Mouse (Mus musculus) right cerebral cortex, adult 18-20 months (tissue): ENCODE data around the gene Tmem143.
A peak's percentile ranks its signal among the peaks of the same experiment; 100 is the strongest.
"Not testable (repeated sequence)": the region's sequence is repeated elsewhere in the genome, so short reads cannot be mapped to it uniquely, and the experiment has no call there.

ENCODE experiments used
- DNase-seq: peaks from one replicate; pipeline ENCODE4 v3.0.0; 2022; ENCODE audit warnings: mixed read lengths

Tmem143 gene

DNA sequence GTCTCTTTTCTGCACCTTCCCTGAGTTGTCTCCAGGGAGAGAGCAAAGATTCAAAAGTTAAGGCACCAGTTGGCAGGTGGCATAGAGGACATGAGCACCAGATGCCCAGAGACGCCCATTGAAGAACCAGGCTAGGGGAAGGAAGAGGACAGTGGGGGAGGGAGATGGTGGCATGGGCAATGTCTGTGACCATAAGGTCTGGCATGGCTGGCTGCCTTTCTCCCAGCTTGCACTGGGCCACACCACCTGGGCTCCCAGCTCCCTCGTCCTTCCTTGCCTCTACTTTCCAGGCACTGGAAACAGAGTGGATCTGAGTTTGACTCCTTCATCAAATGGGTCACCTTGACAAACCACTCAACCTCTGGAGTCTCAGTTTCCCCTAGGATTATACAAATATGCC, 4.1 kb upstream of the Tmem143 start:
- DNase-seq: no peak

DNA sequence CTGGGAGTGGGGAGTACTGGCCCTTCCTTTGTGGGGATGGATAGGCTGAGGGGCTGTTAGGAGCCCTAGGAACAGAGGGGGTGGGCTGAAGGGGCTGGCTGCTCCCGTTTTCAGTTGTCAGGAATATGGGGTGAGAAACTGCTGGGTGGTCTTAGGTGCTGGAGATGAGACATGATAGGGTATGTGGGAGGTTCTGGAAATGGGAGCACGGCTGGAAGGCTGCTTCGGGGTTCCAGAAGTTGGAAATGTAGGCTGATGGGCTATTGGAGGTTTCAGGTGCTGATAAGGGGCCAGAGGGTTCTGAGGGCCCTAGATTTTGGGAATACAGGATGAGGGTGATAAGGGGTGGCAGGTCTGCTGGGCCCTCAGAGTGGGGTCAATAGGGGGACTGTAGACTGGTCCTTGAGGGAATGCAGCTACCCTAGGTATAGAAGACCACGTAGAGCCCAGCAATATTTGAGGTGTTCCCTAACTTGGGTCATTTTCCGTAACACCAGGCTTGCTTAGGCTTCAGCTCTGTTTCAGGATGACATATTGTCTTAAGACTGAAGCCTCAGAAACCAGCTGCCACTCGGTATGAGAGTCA, 717 bp upstream of the Tmem143 start:
- no peak for DNase-seq

DNA sequence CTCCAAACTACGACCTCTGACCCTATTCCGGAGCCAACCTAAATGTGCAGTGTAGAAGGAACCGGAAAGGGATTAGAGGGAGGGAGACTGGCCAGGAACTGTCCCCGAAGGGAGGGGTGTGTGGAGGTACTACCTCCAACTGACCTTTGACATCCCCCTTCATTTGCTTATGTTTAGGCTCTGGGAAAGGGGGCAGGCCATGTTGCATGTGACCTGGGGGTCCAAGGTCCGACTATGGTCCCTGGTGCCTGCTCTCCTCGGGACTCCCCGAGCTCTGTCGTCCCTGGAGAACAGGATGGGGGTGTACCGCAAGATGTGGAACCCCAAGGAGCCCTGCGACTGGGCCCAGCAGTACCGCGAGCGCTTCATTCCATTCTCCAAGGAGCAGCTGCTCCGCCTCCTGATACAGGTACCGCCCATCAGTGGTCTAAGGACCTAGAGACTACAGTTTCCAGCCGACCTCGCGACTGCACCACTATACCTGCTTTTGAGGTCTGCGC, 567 bp downstream of the Tmem143 start:
- peak; percentile 65 for DNase-seq

DNA sequence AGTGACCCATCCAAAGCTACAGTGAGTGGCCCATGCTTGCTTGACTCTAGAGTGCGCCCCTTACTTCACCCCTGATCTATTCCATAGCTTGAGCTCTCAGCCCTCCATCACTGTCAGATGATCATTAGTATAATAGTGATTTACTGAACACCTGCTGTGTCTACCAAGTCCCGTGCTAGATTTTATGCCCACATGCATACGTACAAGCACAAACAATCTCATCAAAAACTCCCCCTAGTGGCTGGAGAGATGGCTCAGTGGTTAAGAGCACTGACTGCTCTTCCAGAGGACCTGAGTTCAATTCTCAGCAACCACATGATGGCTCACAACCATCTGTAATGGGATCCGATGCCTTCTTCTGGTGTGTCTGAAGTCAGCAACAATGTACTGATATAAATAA, 1.4 kb downstream of the Tmem143 start:
- DNase-seq: not testable (repeated sequence)

DNA sequence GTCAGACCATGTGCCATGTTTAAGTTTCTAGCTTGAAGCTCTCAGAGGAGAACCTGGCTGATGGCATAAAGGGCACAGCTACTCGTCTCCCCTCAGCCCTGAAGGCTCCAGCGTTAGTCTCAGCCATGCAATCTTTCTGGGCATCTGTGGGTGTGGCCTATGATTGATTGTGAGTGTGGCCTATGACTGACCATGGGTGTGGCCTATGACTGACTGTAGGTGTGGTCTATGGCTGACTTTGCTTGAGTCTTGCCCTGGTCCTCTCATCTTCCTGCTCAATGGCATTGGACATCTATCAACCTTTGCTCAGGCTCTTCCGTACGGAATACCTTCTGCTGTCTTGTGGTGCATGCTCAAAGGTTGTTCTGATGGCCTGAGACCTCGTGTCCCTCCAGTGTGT, 4.8 kb downstream of the Tmem143 start:
- DNase-seq: no peak

DNA sequence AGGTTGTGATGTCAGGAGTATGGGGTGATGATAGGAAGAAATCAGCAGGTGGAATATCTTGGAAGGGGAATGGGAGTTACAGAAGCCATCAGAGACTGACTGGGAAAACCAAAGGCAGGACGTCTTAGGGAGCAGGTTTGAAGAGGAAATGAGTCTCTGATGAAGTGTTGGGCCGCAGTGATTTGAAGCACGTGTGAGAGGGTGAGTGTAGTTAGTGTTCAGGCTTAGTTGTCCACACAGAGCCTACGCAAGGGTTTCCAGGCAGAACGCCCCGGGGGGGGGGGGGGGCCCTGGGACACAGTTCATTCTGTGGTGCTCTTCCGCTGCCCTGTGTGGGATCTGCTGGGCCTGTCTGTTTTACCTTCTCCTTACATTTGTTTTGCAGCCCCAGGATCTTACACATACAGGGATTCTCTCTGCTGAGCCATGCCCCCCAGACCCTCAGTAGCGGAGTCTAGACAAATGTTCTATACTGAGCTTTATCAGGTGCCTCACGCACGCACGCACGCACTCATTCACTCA, 5.8 kb downstream of the Tmem143 start:
- no peak for DNase-seq

DNA sequence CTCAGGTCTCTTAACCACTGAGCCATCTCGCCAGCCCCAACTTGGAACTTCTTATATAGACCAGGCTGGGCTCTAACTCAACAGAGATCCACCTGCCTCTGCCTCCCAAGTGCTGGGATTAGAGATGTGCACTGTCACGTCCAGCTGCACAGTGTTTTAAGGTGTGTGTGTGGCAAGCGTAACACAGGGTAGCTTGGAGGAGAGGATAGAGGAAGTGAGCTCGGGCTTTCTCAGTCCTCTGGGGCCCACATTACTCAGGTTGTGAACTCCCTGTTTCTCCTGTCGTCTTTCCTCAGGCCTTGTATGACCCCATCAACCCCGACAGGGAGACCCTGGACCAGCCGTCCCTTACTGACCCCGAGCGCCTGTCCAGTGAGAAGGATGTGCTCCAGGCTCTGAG, 9.9 kb downstream of the Tmem143 start:
- DNase-seq: no peak

DNA sequence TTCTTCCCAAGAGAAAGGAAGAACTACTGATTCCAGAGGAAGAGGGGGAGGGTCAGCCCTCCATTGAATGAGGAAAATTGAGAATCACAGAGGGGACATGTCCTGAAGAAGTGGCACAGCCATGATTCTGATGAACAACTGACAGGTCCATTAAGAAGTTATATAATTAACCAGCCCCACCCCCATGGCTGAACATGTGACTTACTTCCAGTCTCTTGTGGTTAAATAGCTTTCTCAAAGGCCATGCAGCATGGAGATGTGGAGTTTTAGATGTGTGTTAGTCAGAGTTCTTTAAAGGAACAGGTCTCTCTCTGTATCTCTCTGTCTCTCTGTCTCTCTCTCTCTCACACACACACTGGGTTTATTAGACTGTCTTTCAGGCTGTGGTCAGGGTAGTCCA, 11.6 kb downstream of the Tmem143 start:
- no peak for DNase-seq

DNA sequence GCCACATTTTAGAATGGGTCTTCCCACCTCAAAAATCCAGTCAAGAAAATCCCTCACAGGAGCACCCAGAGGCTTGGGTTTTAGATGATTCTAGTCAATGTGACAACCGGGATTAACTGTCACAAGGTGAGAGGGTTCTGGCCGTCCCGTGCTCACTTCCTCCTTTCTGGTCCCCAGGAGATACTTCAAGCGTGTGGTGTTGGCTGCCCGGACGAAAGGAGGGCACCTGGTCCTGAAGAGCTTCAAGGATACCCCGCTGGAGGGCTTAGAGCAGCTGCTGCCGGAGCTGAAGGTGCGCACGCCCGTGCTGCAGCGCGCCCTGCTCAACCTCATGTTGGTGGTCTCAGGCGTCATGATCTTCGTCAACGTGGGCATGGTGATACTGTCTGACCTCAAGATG, 12.4 kb downstream of the Tmem143 start:
- DNase-seq: no peak

DNA sequence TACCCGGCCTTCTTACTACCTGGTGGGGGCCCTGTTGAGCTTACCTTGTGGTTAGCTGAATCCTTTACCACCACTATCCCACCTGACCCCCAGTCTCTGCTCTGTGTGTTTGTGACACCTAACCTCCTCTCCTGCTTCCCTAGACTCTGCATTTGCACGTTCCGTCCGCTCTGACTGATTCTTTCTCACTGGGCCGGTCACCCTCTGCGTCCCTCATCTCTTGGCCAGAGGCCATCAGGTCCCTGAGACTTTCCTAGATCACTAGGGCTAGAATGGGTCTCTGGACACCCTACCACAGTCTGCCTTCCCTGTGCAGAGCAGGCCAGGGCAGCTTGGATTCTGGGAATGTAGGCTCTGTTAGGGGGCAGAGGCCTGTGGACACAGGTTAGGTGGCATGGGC, 17.3 kb downstream of the Tmem143 start:
- no peak for DNase-seq

DNA sequence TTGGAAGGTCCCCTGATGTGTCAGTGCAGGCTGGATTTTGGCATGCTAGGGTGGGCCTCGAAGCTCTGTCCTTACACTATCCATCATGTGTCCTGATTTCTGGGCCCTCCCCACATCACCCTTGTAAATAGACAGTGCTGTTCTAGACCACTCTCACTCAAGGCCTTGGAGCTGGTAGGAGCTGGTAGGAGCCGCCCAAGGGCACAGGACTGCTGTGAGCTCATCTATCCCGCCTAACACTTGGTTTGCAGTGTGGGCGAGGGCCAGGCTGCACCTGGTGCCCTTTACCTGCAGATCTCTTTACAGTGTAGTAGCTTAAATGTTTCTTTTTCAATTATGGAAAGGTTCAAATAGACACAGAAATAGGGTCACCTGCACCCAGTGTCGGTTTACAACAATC, 18.3 kb downstream of the Tmem143 start:
- no peak for DNase-seq

DNA sequence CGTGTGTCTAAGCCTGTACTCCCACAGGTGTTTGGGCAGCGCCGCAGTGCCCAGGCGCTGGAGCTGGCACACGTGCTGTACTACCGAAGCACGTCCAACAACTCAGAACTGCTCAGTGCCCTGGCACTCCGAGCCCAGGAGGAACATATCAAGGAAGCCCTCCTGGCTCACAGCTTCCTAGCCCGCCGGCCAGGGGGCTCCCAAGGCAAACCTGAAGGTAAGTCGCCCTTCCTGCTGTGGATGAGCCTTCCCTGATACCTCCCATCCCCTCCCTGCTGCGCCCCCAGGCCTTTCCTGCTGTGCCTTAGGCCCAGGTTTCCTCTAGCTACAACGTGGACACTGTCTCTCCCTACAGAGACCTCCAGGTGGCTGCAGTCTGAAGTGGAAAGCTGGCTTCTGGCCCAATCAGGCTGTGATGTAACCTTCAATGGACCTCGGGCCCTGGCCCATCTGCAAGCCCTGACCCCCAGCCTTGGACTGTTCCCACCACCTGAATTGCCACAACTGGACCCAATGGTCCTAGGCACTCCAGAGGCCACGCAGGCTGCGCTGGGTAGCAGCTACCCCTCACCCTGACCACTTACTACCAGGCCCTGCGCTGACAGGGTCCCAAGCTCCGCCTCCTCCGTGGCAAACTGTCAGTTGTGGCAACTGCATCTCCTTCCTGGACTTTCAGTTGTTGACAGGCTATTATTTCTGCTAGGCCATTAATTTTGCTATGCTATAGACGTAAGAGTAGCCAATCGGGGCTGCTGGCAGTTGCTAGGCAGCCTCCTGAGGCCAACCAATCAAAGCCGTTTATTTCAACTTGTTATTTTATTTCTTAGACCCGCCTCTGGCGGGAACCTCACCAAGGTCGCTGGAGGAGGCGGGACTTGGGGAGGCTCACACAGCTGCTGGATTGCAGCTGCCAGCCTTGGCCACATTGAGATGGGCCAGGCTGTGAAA, 19.6 kb downstream of the Tmem143 start:
- peak; percentile 85 for DNase-seq

DNA sequence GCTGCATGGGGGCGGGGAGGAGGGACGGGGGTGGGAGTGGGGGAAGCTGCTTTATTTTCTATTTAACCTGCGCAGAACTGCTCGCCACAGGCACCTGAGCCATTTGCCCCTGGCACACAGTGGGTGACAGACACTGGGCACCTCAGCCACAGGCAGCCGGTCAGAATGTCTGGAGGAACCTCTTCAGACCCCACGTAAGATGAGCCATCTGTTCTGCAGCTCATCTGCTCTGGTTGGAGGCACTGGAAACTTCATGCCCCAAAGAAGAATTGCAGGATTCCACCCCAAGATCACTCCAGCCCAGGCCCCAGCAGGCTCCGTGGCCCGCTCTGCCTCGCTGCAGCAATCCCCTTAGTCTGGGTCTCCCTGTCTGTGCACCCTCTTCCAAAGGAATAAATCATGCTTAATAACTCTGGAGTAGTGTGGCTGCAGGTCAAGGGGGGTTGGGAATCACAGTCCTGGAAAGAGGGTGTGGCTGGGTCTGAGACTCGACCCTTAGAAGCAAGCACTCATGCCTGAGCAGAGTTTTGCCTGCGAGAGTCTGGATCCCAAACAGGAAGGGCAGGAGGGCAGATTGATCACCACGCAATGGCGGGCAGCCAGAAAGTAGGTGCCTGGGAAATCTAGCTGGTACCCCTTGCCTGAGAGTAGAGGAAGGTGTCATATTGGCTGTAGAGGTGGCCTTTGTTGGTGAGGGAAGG, 20.4 kb downstream of the Tmem143 start:
- no peak for DNase-seq

DNA sequence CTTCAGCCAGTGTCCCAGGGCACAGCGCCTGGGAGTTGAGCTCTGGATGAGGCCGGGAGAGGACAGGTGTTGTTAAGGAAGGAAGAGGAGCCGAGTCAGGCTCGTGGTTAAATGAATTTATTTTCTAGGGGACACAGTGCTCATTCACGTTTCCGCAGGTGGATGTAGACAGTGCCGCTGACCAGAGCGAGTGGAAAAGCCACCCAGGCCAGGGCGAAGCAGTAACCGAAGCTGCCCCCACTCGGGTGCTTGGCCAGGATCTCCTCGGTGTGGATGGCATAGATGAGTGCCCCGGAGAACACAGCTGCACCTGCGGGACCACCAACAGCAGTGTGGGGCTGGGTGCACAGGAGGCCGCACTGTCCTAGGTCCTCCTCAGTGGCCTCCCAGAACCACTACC, 21.2 kb downstream of the Tmem143 start:
- DNase-seq: no peak

DNA sequence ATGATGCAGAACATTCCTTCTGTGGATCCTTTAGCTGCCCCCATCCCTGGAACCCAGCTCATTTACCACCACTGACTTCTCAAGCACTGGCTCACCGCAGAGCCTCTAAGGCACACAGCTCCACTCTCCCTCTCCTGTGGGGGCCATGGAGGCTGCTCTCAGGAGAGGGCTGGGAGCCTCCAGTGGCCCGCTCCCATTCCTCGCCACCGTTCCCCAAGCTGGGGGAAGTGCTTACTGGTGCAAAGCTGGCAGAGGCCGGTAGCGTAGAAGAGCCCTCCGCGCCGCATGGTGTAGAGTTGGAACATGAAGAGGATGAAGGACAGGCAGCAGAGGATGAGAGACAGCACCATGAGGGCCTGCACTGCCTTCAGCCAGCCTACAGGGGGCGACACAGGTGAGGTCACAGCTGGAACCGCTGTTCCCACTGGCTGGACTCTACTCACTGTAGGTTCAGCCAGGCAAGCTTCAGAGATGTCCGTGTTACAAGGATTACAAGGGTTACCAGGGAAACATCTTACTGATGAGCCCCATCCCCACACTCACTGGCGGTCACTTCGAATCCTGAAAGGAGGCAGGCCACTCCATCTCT, 22.4 kb downstream of the Tmem143 start:
- no peak for DNase-seq

DNA sequence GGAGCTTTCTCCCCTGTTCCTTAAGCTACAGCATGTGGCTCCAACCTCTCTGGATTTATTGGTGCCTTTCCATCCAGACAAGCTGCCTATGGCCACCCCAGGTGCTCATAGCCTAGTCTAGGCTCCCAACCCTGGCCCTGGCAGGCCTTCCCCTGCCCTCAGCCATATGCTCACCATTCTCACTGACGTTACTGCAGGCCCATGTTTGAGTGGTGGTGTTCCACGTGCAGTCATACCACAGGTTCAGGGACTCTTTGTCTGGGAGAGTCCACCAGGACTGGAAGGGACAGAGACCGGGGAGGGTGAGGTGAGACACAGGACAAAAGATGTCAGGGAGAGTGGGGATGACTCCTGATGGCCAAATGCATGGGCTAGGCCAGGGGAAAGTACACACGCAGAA, 23.0 kb downstream of the Tmem143 start:
- no peak for DNase-seq

DNA sequence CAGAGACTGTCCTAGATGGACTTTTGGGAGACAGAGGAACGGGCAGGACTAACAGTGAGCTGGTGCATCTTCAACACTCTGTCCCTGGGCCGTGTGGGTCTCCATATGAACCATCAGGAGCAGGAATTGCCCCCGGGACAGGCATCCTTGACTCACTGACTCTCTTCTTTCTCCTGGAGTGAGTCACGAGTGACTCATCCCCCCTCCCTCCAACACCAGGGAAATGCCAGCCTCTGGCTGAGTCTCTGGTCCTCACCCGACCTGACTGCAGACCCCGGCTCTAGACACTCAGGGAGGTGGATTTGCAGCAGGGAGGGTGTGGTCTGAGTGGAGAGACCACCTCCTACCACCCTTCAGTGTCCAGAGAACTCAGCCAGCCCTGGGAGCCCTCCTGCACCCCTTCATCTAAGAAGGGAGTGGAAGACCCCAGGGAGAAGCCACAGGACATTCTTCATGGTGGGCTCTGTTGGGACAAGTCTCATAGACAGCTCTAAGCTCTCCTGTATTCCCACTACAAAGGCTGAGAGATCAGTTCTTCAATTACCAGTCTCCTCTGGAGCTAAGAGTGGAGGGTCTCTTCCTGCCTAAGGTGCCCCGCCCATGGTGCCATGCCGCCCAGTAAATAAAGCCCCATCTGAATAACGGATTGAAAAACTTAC, 24.0 kb downstream of the Tmem143 start:
- peak; percentile 54 for DNase-seq

DNA sequence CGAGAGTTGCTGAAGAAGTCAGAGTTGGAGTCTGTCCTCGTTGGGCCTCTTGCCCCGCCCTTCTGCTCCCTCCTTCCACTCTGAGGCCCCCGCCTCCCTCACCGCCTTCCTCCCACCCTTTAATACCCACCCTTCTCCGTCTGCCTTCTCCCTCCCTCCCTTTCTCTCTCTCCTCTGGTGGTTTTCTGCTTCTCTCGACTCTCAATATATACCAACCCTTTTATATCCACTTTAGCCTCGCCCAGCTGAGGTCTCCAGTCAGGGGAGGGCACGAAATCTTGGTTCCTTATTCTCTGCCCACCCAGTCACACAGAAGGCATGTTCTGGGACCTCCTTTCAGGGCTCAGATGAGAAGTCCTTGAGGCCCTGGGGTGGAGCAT, 24.5 kb downstream of the Tmem143 start, which contains the start of gene Emp3:
Gene Emp3 (minus strand): TSS at position 163 of the 380 bp plus-strand sequence.
- no peak for DNase-seq

DNA sequence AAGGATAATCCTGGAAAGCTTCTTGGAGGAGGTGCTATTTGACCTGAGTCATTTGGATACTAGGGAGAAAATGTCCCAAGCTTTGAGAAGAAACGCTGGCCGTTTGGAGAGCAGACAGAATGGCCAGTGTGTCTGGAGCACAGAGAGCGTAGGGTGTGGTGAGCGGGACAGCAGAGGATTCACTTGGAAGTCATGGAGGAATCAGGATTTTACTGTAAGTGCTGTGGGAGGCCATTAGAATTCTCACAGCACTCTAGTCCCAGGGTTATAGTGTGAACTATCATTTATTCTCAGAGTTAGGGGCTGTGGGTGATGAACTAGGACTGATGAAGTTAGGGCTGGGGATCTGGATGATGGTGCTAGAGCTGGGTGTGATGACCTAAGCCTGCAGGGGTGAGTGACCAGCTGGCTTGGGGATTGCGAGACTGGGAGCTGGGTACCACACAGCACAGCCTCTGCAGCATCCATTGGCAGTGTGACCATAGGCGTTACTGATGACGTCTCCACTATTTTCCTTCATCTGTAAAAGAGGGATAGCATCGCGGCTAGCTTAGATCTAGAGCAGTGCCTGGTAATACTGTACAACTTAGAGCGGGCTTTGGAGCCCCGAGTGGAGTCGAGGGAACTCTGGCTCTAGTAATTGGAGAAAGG, 25.3 kb downstream of the Tmem143 start:
- DNase-seq: no peak

DNA sequence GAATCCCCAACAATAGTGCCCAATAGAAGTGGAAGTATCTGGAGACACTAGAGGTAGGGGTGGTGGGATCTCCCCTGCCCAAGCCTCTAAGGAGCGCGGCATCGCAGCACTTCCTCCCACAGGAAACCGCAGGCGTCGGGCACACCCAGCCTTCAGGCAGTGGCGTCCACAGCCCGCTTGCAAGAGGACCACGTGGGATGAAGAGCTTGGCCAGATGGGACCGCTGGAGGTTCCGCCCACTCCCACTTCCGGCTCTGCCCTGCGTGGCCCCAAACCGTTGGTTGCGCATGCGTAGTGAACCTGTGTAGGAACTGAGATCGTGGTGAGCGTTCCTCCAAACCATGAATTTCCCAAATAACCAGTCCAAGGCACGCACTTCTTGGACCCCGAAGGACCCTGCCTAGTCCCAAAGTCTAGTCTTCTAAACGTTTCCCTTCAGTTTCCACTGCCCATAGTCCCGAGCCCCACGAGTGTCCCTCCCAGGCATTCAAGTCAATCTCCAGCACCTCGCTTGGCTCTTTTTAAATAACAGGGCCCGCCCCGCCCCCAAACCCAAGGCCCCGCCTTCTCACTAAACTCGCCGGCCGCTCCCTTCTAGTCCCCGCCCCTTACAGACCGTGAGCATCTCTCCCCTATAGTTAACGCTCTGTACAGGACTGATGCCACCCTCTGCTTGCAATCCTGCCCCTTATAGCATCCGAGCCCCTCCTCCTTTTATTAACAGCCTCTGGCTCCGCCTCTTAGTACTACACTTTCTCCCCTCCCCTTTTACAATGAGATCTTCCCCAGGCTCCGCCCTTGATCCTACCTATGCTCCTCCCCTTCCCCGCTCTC, 26.4 kb downstream of the Tmem143 start:
- DNase-seq: peak; percentile 95
